Mouse (Mus musculus) embryonic facial prominence, embryonic 15.5 days (tissue): ENCODE results near the gene Map9. TPM values are rescaled to one million over a fixed set of nuclear protein-coding genes. Genes with fewer than 3 reads are reported as not detected.
"Not testable (repeated sequence)": the region's sequence is repeated elsewhere in the genome, so short reads cannot be mapped to it uniquely, and the experiment has no call there.

Source experiments
- ATAC-seq: fragments of 200-750 bp; cut with Nextera tagmentation; 2 replicates; pipeline ENCODE4 v1.8.0; 2017; ENCODE audit warnings: low read depth, moderate TSS enrichment; ENCODE audit not compliant: insufficient number of reproducible peaks, low FRiP score, low TSS enrichment
- H3K27ac ChIP-seq: fragments of 300-500 bp; sonication (generic); replicated peaks from 2 replicates; pipeline ENCODE4 v1.5.1; 2015; ENCODE audit warnings: mild to moderate bottlenecking, inconsistent platforms
- H3K27me3 ChIP-seq: fragments of 300-500 bp; sonication (generic); 2 replicates; pipeline ENCODE4 v1.6.1; 2015; ENCODE audit warnings: inconsistent platforms
- H3K36me3 ChIP-seq: fragments of 300-500 bp; sonication (generic); 2 replicates; pipeline ENCODE4 v1.6.1; 2015; ENCODE audit warnings: mild to moderate bottlenecking, inconsistent platforms
- H3K4me1 ChIP-seq: fragments of 300-500 bp; sonication (generic); 2 replicates; pipeline ENCODE4 v1.6.1; 2015; ENCODE audit warnings: inconsistent platforms
- H3K4me2 ChIP-seq: fragments of 300-500 bp; sonication (generic); replicated peaks from 2 replicates; pipeline ENCODE4 v1.6.1; 2015; ENCODE audit warnings: mild to moderate bottlenecking, inconsistent platforms
- H3K4me3 ChIP-seq: fragments of 300-500 bp; sonication (generic); replicated peaks from 2 replicates; pipeline ENCODE4 v1.5.1; 2015; ENCODE audit warnings: mild to moderate bottlenecking, inconsistent platforms
- H3K9ac ChIP-seq: fragments of 300-500 bp; sonication (generic); 2 replicates; pipeline ENCODE4 v1.6.1; 2015; ENCODE audit warnings: inconsistent platforms
- H3K9me3 ChIP-seq: fragments of 300-500 bp; sonication (generic); replicated peaks from 2 replicates; pipeline ENCODE4 v1.6.1; 2016; ENCODE audit warnings: inconsistent platforms
- WGBS: fragments of 180-500 bp; shearing (Covaris S2); methylation state at CpG from one replicate; pipeline ENCODE4 v1.1.7; 2015; 5-methylcytosine and 5-hydroxymethylcytosine counted together
- polyA plus RNA-seq: library from polyadenylated mRNA; unstranded; fragments of >200 nt; fragmentation: Nextera tagmentation; extraction: Ambion mirVana; gene quantifications from 2 replicates; pipeline ENCODE4 v1.2.1, GENCODE M21; 2015

The Map9 gene
- polyA plus RNA-seq, 1 experiment from 2014 or later, result 13.5 TPM

GRCm38 (mm10) chr3:82412397-82412796 lies 54.6 kb downstream of the Map9 start:
- Histone ChIP-seq H3K4me3 (no peak overlapping the region), H3K4me2 (no peak overlapping the region), H3K4me1 (no peaks in the 10 kb centered on the region), H3K27me3 (no peaks in the 10 kb centered on the region), H3K9ac (no peak overlapping the region), H3K27ac (no peak overlapping the region), H3K9me3 (no peaks in the 10 kb centered on the region), H3K36me3 (no peaks in the 10 kb centered on the region)
- no peak for ATAC-seq

GRCm38 (mm10) chr3:82417958-82418357 lies 60.1 kb downstream of the Map9 start:
- no peak for ATAC-seq
- no peak overlapping the region for H3K4me3 ChIP-seq
- H3K9me3 ChIP-seq, result no peaks in the 10 kb centered on the region
- no peaks in the 10 kb centered on the region for H3K36me3 ChIP-seq
- no peak overlapping the region for H3K4me2 ChIP-seq
- H3K27me3 ChIP-seq, result no peaks in the 10 kb centered on the region
- H3K27ac ChIP-seq, result no peak overlapping the region
- WGBS, result 89% methylated on average over 3 of the region's 3 CpGs
- H3K4me1 ChIP-seq, result no peaks in the 10 kb centered on the region
- no peak overlapping the region for H3K9ac ChIP-seq

GRCm38 (mm10) chr3:82435351-82435750 lies 77.5 kb downstream of the Map9 start:
- ATAC-seq, result no peak
- Histone ChIP-seq H3K27me3 (no peaks in the 10 kb centered on the region), H3K9ac (no peak overlapping the region), H3K4me1 (no peaks in the 10 kb centered on the region), H3K9me3 (no peaks in the 10 kb centered on the region), H3K36me3 (no peaks in the 10 kb centered on the region), H3K4me3 (no peak overlapping the region), H3K27ac (no peak overlapping the region), H3K4me2 (no peak overlapping the region)
- 81% methylated on average over 8 of the region's 8 CpGs for WGBS

GRCm38 (mm10) chr3:82440976-82441375 lies 83.1 kb downstream of the Map9 start:
- ATAC-seq, result no peak

GRCm38 (mm10) chr3:82441601-82442000 lies 83.8 kb downstream of the Map9 start:
- ATAC-seq, H3K27me3 ChIP-seq, H3K9me3 ChIP-seq, H3K27ac ChIP-seq, H3K4me2 ChIP-seq, H3K36me3 ChIP-seq, H3K4me1 ChIP-seq, H3K4me3 ChIP-seq, H3K9ac ChIP-seq: not testable (repeated sequence)

More at GRCm38 (mm10) chr3:82440976-82441375, 83.1 kb downstream of the Map9 start:
- Histone ChIP-seq H3K4me1 (no peaks in the 10 kb centered on the region), H3K9ac (no peak overlapping the region), H3K27ac (no peak overlapping the region), H3K36me3 (no peaks in the 10 kb centered on the region), H3K9me3 (no peaks in the 10 kb centered on the region), H3K4me3 (no peak overlapping the region), H3K27me3 (no peaks in the 10 kb centered on the region), H3K4me2 (no peak overlapping the region)
- 40% methylated on average over 3 of the region's 3 CpGs for WGBS

Other genes with a start within 250 kb of the Map9 start
- gene Gucy1a1, start 212.3 kb upstream of the Map9 start, polyA plus RNA-seq, result 11.7 and 11.9 TPM in 2 replicates
- gene Npy2r, start 190.0 kb downstream of the Map9 start, polyA plus RNA-seq, result 0.84 and 0.89 TPM in 2 replicates